Mouse (Mus musculus): ENCODE measurements at regions not wholly inside any gene's neighbourhood (a gene's known extent, or its start where the extent isn't known, plus 50 kb on each side); places are given as distances from the start of the nearest gene placed in this dataset.

DNA sequence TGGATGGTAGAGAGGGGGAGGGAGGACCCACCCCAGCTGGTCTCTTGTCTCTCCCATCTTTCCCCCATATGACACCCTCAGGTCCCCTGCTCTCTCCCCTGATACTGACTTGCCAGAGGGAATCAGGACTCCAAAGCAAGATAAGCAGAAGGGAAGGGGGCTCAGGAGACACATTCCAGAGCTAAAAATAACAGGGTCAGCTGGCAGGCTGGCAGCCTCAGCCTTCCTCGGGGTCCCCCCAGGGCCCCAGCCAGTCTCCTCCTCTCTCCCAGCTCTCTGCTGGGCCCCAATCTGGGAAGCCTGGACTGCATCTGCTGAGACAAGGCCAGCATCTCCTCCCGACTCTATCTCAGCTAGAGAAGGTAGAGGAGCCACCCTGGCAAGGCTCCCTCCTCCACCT, 66.4 kb downstream of the Irf2bpl start:
- Histone ChIP-seq H3K27me3 (no peaks in the 10 kb centered on the region), H3K4me1 (peaks cover 54% of the 10 kb centered on the region), H3K4me3 (no peak overlapping the region), H3K9me3 (no peaks in the 10 kb centered on the region), H3K9ac (no peak overlapping the region), H3K36me3 (no peaks in the 10 kb centered on the region), H3K4me2 (replicated peaks) (no peak overlapping the region), H3K27ac (no peak overlapping the region)
- no peak for ATAC-seq (ENCODE audit: low FRiP score, low read depth)
- 17% methylated on average over 2 of the region's 2 CpGs for WGBS

DNA sequence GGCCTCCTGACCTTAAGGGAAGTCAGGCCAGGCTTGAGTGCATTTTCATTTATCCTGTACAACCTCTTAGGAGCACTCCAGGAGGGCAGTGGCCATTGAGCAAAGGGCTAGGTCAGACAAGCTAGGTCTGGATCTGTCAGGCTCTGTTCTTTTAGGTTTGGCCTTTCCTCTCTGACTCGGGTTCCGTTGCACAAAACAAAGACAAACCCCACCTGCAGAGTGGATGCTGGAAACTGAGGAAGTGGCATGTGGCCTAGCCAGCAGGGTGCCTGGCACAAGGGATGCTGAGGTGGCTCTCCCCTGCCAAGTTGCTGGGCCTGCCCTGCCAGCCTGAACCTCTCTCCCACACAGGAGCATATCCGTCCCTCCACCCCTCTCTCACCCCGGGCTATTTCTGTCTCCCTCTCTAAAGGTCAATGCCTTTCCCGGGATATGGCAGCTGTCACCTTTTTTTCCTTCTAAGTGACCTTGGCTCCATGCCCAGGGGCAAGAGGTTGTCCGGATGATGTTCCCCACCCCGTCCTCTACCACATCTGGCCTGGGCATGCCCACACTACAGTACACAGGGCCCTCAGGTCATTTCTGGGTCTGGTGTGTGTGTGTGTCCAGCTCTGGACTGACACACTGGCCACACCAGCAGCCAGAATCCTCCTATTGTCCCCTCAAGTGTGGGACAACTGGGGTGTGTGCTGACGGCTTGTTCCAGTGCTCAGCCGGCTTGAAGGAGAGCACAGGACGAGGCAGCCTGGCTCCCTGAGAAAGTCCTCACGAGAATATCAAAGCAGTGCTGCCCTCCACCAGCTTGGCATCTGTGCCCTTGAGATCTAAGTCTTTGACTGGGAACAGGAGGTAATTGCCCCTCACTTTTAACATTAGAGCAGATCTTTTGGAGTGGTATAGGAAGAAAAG, 67.6 kb downstream of the Irf2bpl start:
- Histone ChIP-seq H3K4me1 (peaks cover 55% of the 10 kb centered on the region), H3K27me3 (no peaks in the 10 kb centered on the region), H3K4me2 (replicated peaks) (0 out of 2 replicates have a peak overlapping the region, but pooled peaks have one; percentile 12), H3K9ac (0 out of 2 replicates have a peak overlapping the region, but pooled peaks have one; percentile 39), H3K9me3 (no peaks in the 10 kb centered on the region), H3K4me3 (no peak overlapping the region), H3K36me3 (no peaks in the 10 kb centered on the region), H3K27ac (peak overlapping the region; percentile 87)
- peak; percentile 21; the same call in 1 of the 2 replicates for ATAC-seq (ENCODE audit: low FRiP score, low read depth)
- WGBS, result 32% methylated on average over 11 of the region's 11 CpGs

DNA sequence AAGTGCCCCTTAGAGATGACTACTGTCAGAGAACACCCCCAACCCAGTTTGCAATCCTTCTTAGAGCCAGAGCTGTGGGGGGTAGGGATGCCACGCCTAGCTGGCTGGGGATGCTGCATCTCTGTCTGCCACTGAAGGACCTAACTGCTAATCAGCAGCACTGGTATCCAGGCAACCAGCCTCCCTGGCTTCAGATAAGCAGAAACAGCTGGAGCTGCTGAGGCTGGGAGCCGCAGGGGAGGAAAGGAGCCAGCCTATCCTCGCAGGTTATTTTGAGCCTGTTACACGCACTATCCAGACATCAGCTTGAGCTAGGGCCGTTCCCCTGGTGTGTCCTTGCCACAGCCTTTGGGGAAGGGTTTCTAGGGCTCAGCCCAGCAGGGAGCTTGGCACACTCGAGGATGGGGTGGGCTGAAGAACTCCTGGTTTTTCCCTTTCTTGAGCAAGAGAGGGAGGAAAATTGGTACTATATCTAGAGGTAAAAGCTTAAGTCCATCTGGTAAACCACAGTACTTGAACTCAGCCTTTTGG, 68.4 kb downstream of the Irf2bpl start:
- no peaks in the 10 kb centered on the region for H3K27me3 ChIP-seq
- H3K9me3 ChIP-seq, result no peaks in the 10 kb centered on the region
- no peak overlapping the region for H3K4me3 ChIP-seq
- H3K27ac ChIP-seq, result peak overlapping the region; percentile 87
- 0 out of 2 replicates have a peak overlapping the region, but pooled peaks have one; percentile 12 for H3K4me2 ChIP-seq (replicated peaks)
- 0 out of 2 replicates have a peak overlapping the region, but pooled peaks have one; percentile 39 for H3K9ac ChIP-seq
- H3K36me3 ChIP-seq, result no peaks in the 10 kb centered on the region
- ATAC-seq (ENCODE audit: low FRiP score, low read depth), result peak; percentile 84
- WGBS, result 0% methylated on average over 6 of the region's 6 CpGs
- peaks cover 55% of the 10 kb centered on the region for H3K4me1 ChIP-seq

DNA sequence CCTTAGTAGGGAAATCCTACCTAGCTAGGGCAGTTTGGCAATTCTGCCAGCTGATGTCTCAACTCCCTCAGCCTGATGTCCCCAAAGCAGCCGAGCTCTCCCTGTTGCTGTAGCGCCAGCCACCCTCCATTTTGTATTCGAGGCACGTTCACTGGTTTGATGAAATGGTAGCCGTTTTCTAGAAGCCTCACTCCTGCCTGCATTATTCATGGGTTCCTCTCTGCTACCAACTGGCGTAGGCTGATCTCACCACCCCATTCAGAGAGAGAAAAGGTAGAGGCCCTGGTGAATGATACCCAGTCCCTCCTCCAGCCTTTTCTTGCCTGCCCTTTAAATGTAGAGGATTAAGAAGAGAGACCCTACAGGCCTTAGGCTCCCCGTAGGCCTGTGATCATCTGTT, 69.9 kb downstream of the Irf2bpl start:
- no peaks in the 10 kb centered on the region for H3K27me3 ChIP-seq

More for the DNA sequence above, 69.9 kb downstream of the Irf2bpl start:
- no peaks in the 10 kb centered on the region for H3K36me3 ChIP-seq
- H3K9ac ChIP-seq, result no peak overlapping the region
- H3K9me3 ChIP-seq, result no peaks in the 10 kb centered on the region
- no peak overlapping the region for H3K4me2 ChIP-seq (replicated peaks)
- H3K4me3 ChIP-seq, result no peak overlapping the region
- WGBS, result 89% methylated on average over 7 of the region's 7 CpGs
- H3K4me1 ChIP-seq, result peaks cover 67% of the 10 kb centered on the region
- H3K27ac ChIP-seq, result no peak overlapping the region
- ATAC-seq (ENCODE audit: low FRiP score, low read depth), result no peak

All from limb, embryonic 13.5 days (tissue).